In the genomic region with DNA sequence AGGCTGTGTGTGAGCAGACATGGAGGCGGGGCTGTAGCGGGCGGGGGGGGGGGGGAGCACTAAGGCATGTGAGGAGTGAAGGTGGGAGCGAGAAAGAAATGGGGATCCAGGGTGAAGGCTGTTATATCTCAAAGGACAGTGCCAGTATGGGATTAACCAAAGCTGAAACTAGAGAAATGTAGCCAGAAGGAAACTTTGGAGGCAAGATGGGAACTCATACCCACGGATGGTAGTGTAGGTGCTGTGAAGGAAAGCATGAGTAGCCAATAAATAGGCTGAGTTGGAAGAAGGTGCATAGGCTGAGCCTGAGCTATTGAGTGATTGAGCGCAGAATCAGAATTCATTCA, we compare ENCODE assay signal across 8 mouse cellular contexts. TPM values are rescaled to one million over a fixed set of nuclear protein-coding genes. Genes with fewer than 3 reads are reported as not detected.
DNase-seq lines count a peak whose midpoint lies in the region; ATAC-seq and TF ChIP-seq lines count a peak whose summit lies in the region.

No protein-coding gene starts in this region.

- no peaks in the 10 kb centered on the region for H3K27me3 ChIP-seq in heart, embryonic 13.5 days (replicated peaks)
- H3K27me3 ChIP-seq in ES-Bruce4 (ENCODE audit: control insufficient read depth, insufficient read depth, low read length, poor library complexity, severe bottlenecking), result no peaks in the 10 kb centered on the region
- no peaks in the 10 kb centered on the region for H3K27me3 ChIP-seq in forebrain, embryonic 16.5 days (replicated peaks; ENCODE audit: control insufficient read depth, insufficient read depth, low read length)
- no peaks in the 10 kb centered on the region for H3K27me3 ChIP-seq in liver, embryonic 16.5 days (ENCODE audit: control insufficient read depth, insufficient read depth, low read depth, low read length)

- no peaks in the 10 kb centered on the region for H3K9me3 ChIP-seq in heart, embryonic 13.5 days
- H3K9me3 ChIP-seq in ES-Bruce4 (replicated peaks; ENCODE audit: control insufficient read depth, insufficient read depth, low read length, poor library complexity, severe bottlenecking), result no peaks in the 10 kb centered on the region
- no peaks in the 10 kb centered on the region for H3K9me3 ChIP-seq in forebrain, embryonic 16.5 days (ENCODE audit: control insufficient read depth, low read length)
- no peaks in the 10 kb centered on the region for H3K9me3 ChIP-seq in liver, embryonic 16.5 days (replicated peaks; ENCODE audit: control insufficient read depth, low read length)

- 14% methylated on average over 6 of the region's 6 CpGs for WGBS in heart, embryonic 13.5 days
- 32% methylated on average over 3 of the region's 6 CpGs for WGBS in forebrain, embryonic 16.5 days
- 26% methylated on average over 5 of the region's 6 CpGs for WGBS in liver, embryonic 16.5 days (ENCODE audit: insufficient replicate concordance)

- no peak for TF ChIP-seq EP300 in ES-Bruce4 (IDR thresholded peaks at IDR 0.05; ENCODE audit: insufficient read depth, low read depth, low read length)

- TF ChIP-seq POLR2A in ES-Bruce4 (IDR thresholded peaks at IDR 0.05; ENCODE audit: insufficient read depth, low read length), result no peak

- peak overlapping the region; percentile 63 for H3K4me3 ChIP-seq in heart, embryonic 13.5 days
- peak overlapping the region; percentile 80 for H3K4me3 ChIP-seq in ES-Bruce4 (ENCODE audit: low read depth, low read length)
- H3K4me3 ChIP-seq in forebrain, embryonic 16.5 days (replicated peaks; ENCODE audit: low read length), result peak overlapping the region; percentile 57
- H3K4me3 ChIP-seq in liver, embryonic 16.5 days (ENCODE audit: low read depth, low read length), result peak overlapping the region; percentile 74

- no peak for TF ChIP-seq CTCF in ES-Bruce4 (IDR thresholded peaks at IDR 0.05; ENCODE audit: low read depth, low read length)

- peak overlapping the region; percentile 62; the same call in 1 of the 2 replicates for H3K9ac ChIP-seq in heart, embryonic 13.5 days
- no peak overlapping the region; the same call in 1 of the 2 replicates for H3K9ac ChIP-seq in ES-Bruce4 (ENCODE audit: low read depth, poor library complexity, severe bottlenecking)
- peak overlapping the region; percentile 42; the same call in 1 of the 2 replicates for H3K9ac ChIP-seq in forebrain, embryonic 16.5 days (replicated peaks; ENCODE audit: low read depth, low read length)
- peak overlapping the region; percentile 54 for H3K9ac ChIP-seq in liver, embryonic 16.5 days (ENCODE audit: low read depth, low read length)

- H3K4me1 ChIP-seq in heart, embryonic 13.5 days, result peaks cover 31% of the 10 kb centered on the region
- peaks cover 1% of the 10 kb centered on the region for H3K4me1 ChIP-seq in ES-Bruce4 (ENCODE audit: control insufficient read depth, insufficient read depth, low read length)
- H3K4me1 ChIP-seq in forebrain, embryonic 16.5 days (replicated peaks; ENCODE audit: control insufficient read depth, insufficient read depth, low read length), result peaks cover 17% of the 10 kb centered on the region
- H3K4me1 ChIP-seq in liver, embryonic 16.5 days (ENCODE audit: control insufficient read depth, low read depth, low read length), result peaks cover 15% of the 10 kb centered on the region

- ATAC-seq in heart, embryonic 13.5 days (ENCODE audit: extremely low read depth, insufficient number of reproducible peaks, low FRiP score, low TSS enrichment), result no peak
- peak; percentile 4 for ATAC-seq in forebrain, embryonic 16.5 days
- no peak for ATAC-seq in liver, embryonic 16.5 days (ENCODE audit: low read depth)

- H3K4me2 ChIP-seq in heart, embryonic 13.5 days, result peak overlapping the region; percentile 73
- H3K4me2 ChIP-seq in forebrain, embryonic 16.5 days (ENCODE audit: low read length), result peak overlapping the region; percentile 51
- H3K4me2 ChIP-seq in liver, embryonic 16.5 days (ENCODE audit: low read depth, low read length), result peak overlapping the region; percentile 60

- 0 out of 2 replicates have a peak overlapping the region, but pooled peaks have one; percentile 59 for H3K27ac ChIP-seq in heart, embryonic 13.5 days (replicated peaks)
- H3K27ac ChIP-seq in ES-Bruce4 (ENCODE audit: insufficient read depth, low read length), result peak overlapping the region; percentile 45; the same call in 1 of the 2 replicates
- H3K27ac ChIP-seq in forebrain, embryonic 16.5 days (ENCODE audit: low read length), result peak overlapping the region; percentile 89
- peak overlapping the region; percentile 77; the same call in 1 of the 2 replicates for H3K27ac ChIP-seq in liver, embryonic 16.5 days (ENCODE audit: low read length)

- no peak for DNase-seq in heart, adult 11 months
- DNase-seq in natural killer cell, adult 2 months (ENCODE audit: low spot score in 2 of 2), result no peak
- DNase-seq in urinary bladder, postnatal 25 days (ENCODE audit: low spot score), result no peak
- DNase-seq in gastrocnemius, adult 18-20 months (ENCODE audit: low spot score), result no peak

- H3K36me3 ChIP-seq in heart, embryonic 13.5 days, result no peaks in the 10 kb centered on the region
- no peaks in the 10 kb centered on the region for H3K36me3 ChIP-seq in ES-Bruce4 (ENCODE audit: control insufficient read depth, insufficient read depth, low read length, poor library complexity, severe bottlenecking)
- H3K36me3 ChIP-seq in forebrain, embryonic 16.5 days (ENCODE audit: control insufficient read depth, insufficient read depth), result no peaks in the 10 kb centered on the region
- no peaks in the 10 kb centered on the region for H3K36me3 ChIP-seq in liver, embryonic 16.5 days (ENCODE audit: control insufficient read depth, insufficient read depth)

RNA-seq across cellular contexts. Expression of gene Ppp1r3f, which starts 0.8 kb away (rescaled TPM):
- polyA plus RNA-seq in heart, embryonic 13.5 days (2015; fragmentation: Nextera tagmentation; extraction: Ambion mirVana), result 1.4 and 1.8 TPM in 2 replicates
- 7.0 and 11.5 TPM in 2 replicates for polyA plus RNA-seq in ES-Bruce4 (2011; ENCODE audit: insufficient read depth, insufficient read length, low read depth, missing spikeins)
- 4.1 and 4.6 TPM in 2 replicates for polyA plus RNA-seq in forebrain, embryonic 16.5 days (2015; fragmentation: Nextera tagmentation; extraction: Ambion mirVana)
- 0.21 and 0.24 TPM in 2 replicates for polyA plus RNA-seq in liver, embryonic 16.5 days (2015; fragmentation: Nextera tagmentation; extraction: Ambion mirVana)
- 1 to 10 TPM; 3.1 to 3.9 TPM for total RNA-seq in gastrocnemius, adult 18-20 months (2021)

RNA-seq across cellular contexts. Expression of gene Foxp3, which starts 1.4 kb away (rescaled TPM):
- polyA plus RNA-seq in heart, embryonic 13.5 days (2015; fragmentation: Nextera tagmentation; extraction: Ambion mirVana), result 0.19 TPM in 1 of 2 replicates, not detected in the other
- not detected in 2 replicates for polyA plus RNA-seq in ES-Bruce4 (2011; ENCODE audit: insufficient read depth, insufficient read length, low read depth, missing spikeins)
- polyA plus RNA-seq in forebrain, embryonic 16.5 days (2015; fragmentation: Nextera tagmentation; extraction: Ambion mirVana), result 0.11 and 0.16 TPM in 2 replicates
- polyA plus RNA-seq in liver, embryonic 16.5 days (2015; fragmentation: Nextera tagmentation; extraction: Ambion mirVana), result 0.09 TPM in 1 of 2 replicates, not detected in the other
- under 1 TPM in 1 of 2 experiments, not detected in 1; 0.11 TPM for total RNA-seq in gastrocnemius, adult 18-20 months (2021)

RNA-seq across cellular contexts. Expression of gene Ccdc22, which starts 30.5 kb away (rescaled TPM):
- polyA plus RNA-seq in heart, embryonic 13.5 days (2015; fragmentation: Nextera tagmentation; extraction: Ambion mirVana), result 18.2 and 20.0 TPM in 2 replicates
- 12.1 and 13.1 TPM in 2 replicates for polyA plus RNA-seq in ES-Bruce4 (2011; ENCODE audit: insufficient read depth, insufficient read length, low read depth, missing spikeins)
- 40.5 and 43.9 TPM in 2 replicates for polyA plus RNA-seq in forebrain, embryonic 16.5 days (2015; fragmentation: Nextera tagmentation; extraction: Ambion mirVana)
- polyA plus RNA-seq in liver, embryonic 16.5 days (2015; fragmentation: Nextera tagmentation; extraction: Ambion mirVana), result 17.3 and 17.6 TPM in 2 replicates
- total RNA-seq in gastrocnemius, adult 18-20 months (2021), result 10 to 100 TPM; 10.6 to 12.4 TPM

RNA-seq across cellular contexts. Expression of gene Cacna1f, which starts 32.0 kb away (rescaled TPM):
- polyA plus RNA-seq in heart, embryonic 13.5 days (2015; fragmentation: Nextera tagmentation; extraction: Ambion mirVana), result not detected in 2 replicates
- 0.14 and 0.16 TPM in 2 replicates for polyA plus RNA-seq in ES-Bruce4 (2011; ENCODE audit: insufficient read depth, insufficient read length, low read depth, missing spikeins)
- polyA plus RNA-seq in forebrain, embryonic 16.5 days (2015; fragmentation: Nextera tagmentation; extraction: Ambion mirVana), result 0.06 and 0.16 TPM in 2 replicates
- polyA plus RNA-seq in liver, embryonic 16.5 days (2015; fragmentation: Nextera tagmentation; extraction: Ambion mirVana), result 0.04 and 0.06 TPM in 2 replicates
- total RNA-seq in gastrocnemius, adult 18-20 months (2021), result not detected
